Mouse (Mus musculus): ENCODE data around the gene Tbc1d17. TPM values are rescaled to one million over a fixed set of nuclear protein-coding genes. Genes with fewer than 3 reads are reported as not detected.

Tbc1d17 gene
- polyA plus RNA-seq, 1 experiment from 2014 or later, result 74.4 TPM

DNA sequence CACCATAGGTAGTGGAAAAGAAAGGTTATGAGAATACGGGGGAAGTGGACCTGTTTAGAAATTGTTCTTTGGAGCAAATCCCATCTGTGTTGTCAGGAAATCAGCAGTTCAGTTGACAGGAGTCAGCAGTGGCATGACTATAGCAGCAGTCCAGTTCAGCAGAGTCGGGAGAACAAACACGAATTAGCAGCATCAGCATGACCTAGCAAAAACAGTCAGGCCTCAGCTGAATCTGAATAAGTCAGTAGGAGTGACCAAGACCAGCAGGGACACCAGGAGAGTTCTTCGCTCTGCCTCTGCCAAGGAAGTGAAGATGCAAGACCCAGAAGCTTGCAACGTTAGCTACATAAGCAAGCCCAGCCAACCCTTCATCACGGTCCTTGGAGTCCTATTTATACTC lies 56.1 kb downstream of the Tbc1d17 start:
- WGBS, result 78% methylated on average over 6 of the region's 6 CpGs

DNA sequence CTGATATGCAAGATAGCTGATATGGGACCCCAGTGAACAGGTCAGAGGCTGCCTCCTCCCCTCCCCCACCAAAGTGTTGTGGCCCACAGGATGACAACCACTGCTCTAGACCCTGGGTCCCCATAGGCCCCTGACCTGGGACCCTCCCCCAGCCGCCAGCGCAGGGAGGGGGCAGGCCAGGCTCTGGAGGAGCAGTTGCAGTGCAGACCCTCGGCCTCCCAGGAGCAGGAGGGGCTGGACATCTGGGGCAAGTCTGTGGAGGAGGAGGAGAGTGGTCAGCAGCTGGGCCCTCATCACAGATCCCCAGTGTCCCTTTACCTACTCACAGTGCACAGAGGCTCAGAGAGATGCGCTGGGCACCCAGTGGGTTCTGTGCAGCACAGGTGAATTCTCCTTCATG lies 58.8 kb downstream of the Tbc1d17 start:
- H3K4me2 ChIP-seq, result no peak overlapping the region

More for the DNA sequence above, 56.1 kb downstream of the Tbc1d17 start:
- no peak overlapping the region for H3K4me2 ChIP-seq
- no peak overlapping the region for H3K9ac ChIP-seq
- H3K27me3 ChIP-seq, result no peaks in the 10 kb centered on the region
- no peak overlapping the region for H3K27ac ChIP-seq
- no peak overlapping the region for H3K4me3 ChIP-seq
- no peaks in the 10 kb centered on the region for H3K9me3 ChIP-seq
- H3K36me3 ChIP-seq, result no peaks in the 10 kb centered on the region
- H3K4me1 ChIP-seq, result no peaks in the 10 kb centered on the region
- no peak for ATAC-seq (ENCODE audit: borderline replicate concordance, extremely low read depth, low FRiP score, low TSS enrichment)

DNA sequence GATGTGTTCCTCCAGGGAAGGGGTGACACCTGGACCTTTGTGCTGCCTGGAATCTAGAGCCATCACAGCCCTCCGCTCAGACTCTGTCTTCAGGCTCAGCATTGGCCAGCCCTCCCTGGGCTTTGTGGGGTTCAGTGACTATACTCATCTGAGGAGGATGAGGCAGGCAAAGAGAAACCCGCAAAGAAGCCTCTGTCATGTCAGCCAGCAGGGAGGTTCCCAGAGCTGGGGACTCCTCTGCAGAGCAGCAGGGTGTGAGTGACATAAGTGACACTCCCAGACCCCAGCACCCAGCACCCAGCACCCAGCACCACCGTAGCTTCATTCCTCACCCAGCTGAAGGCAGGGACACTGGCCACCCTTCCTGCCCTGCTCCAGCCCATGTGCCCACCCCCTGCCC lies 59.3 kb downstream of the Tbc1d17 start:
- H3K4me3 ChIP-seq, result no peak overlapping the region
- no peaks in the 10 kb centered on the region for H3K9me3 ChIP-seq
- no peak overlapping the region for H3K4me2 ChIP-seq
- no peaks in the 10 kb centered on the region for H3K36me3 ChIP-seq
- 52% methylated on average over 3 of the region's 3 CpGs for WGBS
- no peaks in the 10 kb centered on the region for H3K4me1 ChIP-seq
- H3K9ac ChIP-seq, result no peak overlapping the region
- no peak; the same call in 1 of the 2 replicates for ATAC-seq (ENCODE audit: borderline replicate concordance, extremely low read depth, low FRiP score, low TSS enrichment)
- no peak overlapping the region for H3K27ac ChIP-seq
- H3K27me3 ChIP-seq, result no peaks in the 10 kb centered on the region

More for the DNA sequence above, 58.8 kb downstream of the Tbc1d17 start:
- no peak overlapping the region for H3K9ac ChIP-seq
- H3K27ac ChIP-seq, result no peak overlapping the region
- no peaks in the 10 kb centered on the region for H3K36me3 ChIP-seq
- no peak for ATAC-seq (ENCODE audit: borderline replicate concordance, extremely low read depth, low FRiP score, low TSS enrichment)
- H3K4me1 ChIP-seq, result no peaks in the 10 kb centered on the region
- H3K27me3 ChIP-seq, result no peaks in the 10 kb centered on the region
- no peak overlapping the region for H3K4me3 ChIP-seq
- WGBS, result 53% methylated on average over 4 of the region's 4 CpGs
- no peaks in the 10 kb centered on the region for H3K9me3 ChIP-seq

MicroRNA genes within 50 kb of the gene (microRNA counts, 519-probe panel; counts per million panel counts)
- 19.7 counts per million for microRNA mmu-miR-707

Small RNA genes within 50 kb of the gene (microRNA-seq; reads per million reads assigned to microRNA genes)
- not detected for gene Mir707

Other genes with a start within 250 kb of the Tbc1d17 start
- 44.1 and 47.8 TPM in 2 replicates for gene Myh14, start 178.2 kb downstream of the Tbc1d17 start, polyA plus RNA-seq (2015; fragmentation: Nextera tagmentation; extraction: Ambion mirVana)
- not detected in 2 replicates for gene Izumo2, start 140.3 kb downstream of the Tbc1d17 start, polyA plus RNA-seq (2015; fragmentation: Nextera tagmentation; extraction: Ambion mirVana)
- 40.6 and 46.1 TPM in 2 replicates for gene Vrk3, start 100.7 kb downstream of the Tbc1d17 start, polyA plus RNA-seq (2015; fragmentation: Nextera tagmentation; extraction: Ambion mirVana)
- gene Zfp473, start 98.0 kb downstream of the Tbc1d17 start, polyA plus RNA-seq (2015; fragmentation: Nextera tagmentation; extraction: Ambion mirVana), result 2.1 and 2.2 TPM in 2 replicates
- 95.6 and 97.7 TPM in 2 replicates for gene Nup62, start 33.0 kb downstream of the Tbc1d17 start, polyA plus RNA-seq (2015; fragmentation: Nextera tagmentation; extraction: Ambion mirVana)
- gene Il4i1, start 32.7 kb downstream of the Tbc1d17 start, polyA plus RNA-seq (2015; fragmentation: Nextera tagmentation; extraction: Ambion mirVana), result 0.63 and 1.7 TPM in 2 replicates
- gene Atf5, start 32.4 kb downstream of the Tbc1d17 start, polyA plus RNA-seq (2015; fragmentation: Nextera tagmentation; extraction: Ambion mirVana), result 4.9 and 5.0 TPM in 2 replicates
- gene Akt1s1, start 88 bp downstream of the Tbc1d17 start, polyA plus RNA-seq (2015; fragmentation: Nextera tagmentation; extraction: Ambion mirVana), result 109 and 111 TPM in 2 replicates
- gene Pnkp, start 8.1 kb upstream of the Tbc1d17 start, polyA plus RNA-seq (2015; fragmentation: Nextera tagmentation; extraction: Ambion mirVana), result 37.6 and 37.9 TPM in 2 replicates
- gene Ptov1, start 20.7 kb upstream of the Tbc1d17 start, polyA plus RNA-seq (2015; fragmentation: Nextera tagmentation; extraction: Ambion mirVana), result 371 and 398 TPM in 2 replicates
- 93.5 and 97.7 TPM in 2 replicates for gene Med25, start 43.6 kb upstream of the Tbc1d17 start, polyA plus RNA-seq (2015; fragmentation: Nextera tagmentation; extraction: Ambion mirVana)
- 21.0 and 24.0 TPM in 2 replicates for gene Fuz, start 47.0 kb upstream of the Tbc1d17 start, polyA plus RNA-seq (2015; fragmentation: Nextera tagmentation; extraction: Ambion mirVana)
- gene Ap2a1, start 80.4 kb upstream of the Tbc1d17 start, polyA plus RNA-seq (2015; fragmentation: Nextera tagmentation; extraction: Ambion mirVana), result 63.1 and 64.8 TPM in 2 replicates
- gene Tsks, start 94.1 kb upstream of the Tbc1d17 start, polyA plus RNA-seq (2015; fragmentation: Nextera tagmentation; extraction: Ambion mirVana), result 0.09 and 0.15 TPM in 2 replicates
- gene Cpt1c, start 125.8 kb upstream of the Tbc1d17 start, polyA plus RNA-seq (2015; fragmentation: Nextera tagmentation; extraction: Ambion mirVana), result 14.5 and 15.0 TPM in 2 replicates
- gene Prmt1, start 137.5 kb upstream of the Tbc1d17 start, polyA plus RNA-seq (2015; fragmentation: Nextera tagmentation; extraction: Ambion mirVana), result 545 and 586 TPM in 2 replicates
- gene Irf3, start 148.6 kb upstream of the Tbc1d17 start, polyA plus RNA-seq (2015; fragmentation: Nextera tagmentation; extraction: Ambion mirVana), result 88.1 and 92.6 TPM in 2 replicates
- 66.3 and 66.7 TPM in 2 replicates for gene Bcl2l12, start 149.6 kb upstream of the Tbc1d17 start, polyA plus RNA-seq (2015; fragmentation: Nextera tagmentation; extraction: Ambion mirVana)
- gene Scaf1, start 167.3 kb upstream of the Tbc1d17 start, polyA plus RNA-seq (2015; fragmentation: Nextera tagmentation; extraction: Ambion mirVana), result 35.5 and 36.5 TPM in 2 replicates
- 49.7 and 50.4 TPM in 2 replicates for gene Rras, start 168.9 kb upstream of the Tbc1d17 start, polyA plus RNA-seq (2015; fragmentation: Nextera tagmentation; extraction: Ambion mirVana)
- gene Prr12, start 203.8 kb upstream of the Tbc1d17 start, polyA plus RNA-seq (2015; fragmentation: Nextera tagmentation; extraction: Ambion mirVana), result 10.9 and 11.1 TPM in 2 replicates
- gene Nosip, start 213.3 kb upstream of the Tbc1d17 start, polyA plus RNA-seq (2015; fragmentation: Nextera tagmentation; extraction: Ambion mirVana), result 74.9 and 75.1 TPM in 2 replicates
- 23.1 and 24.2 TPM in 2 replicates for gene Prrg2, start 213.6 kb upstream of the Tbc1d17 start, polyA plus RNA-seq (2015; fragmentation: Nextera tagmentation; extraction: Ambion mirVana)
- 353 and 358 TPM in 2 replicates for gene Rcn3, start 243.1 kb upstream of the Tbc1d17 start, polyA plus RNA-seq (2015; fragmentation: Nextera tagmentation; extraction: Ambion mirVana)